Mouse (Mus musculus) heart, postnatal 0 days (tissue): ENCODE data around the gene Ppil1.

ENCODE experiments used
- CTCF ChIP-seq: IDR thresholded peaks from 2 replicates; pipeline ENCODE4 v1.5.1; 2016; ENCODE audit warnings: antibody characterized with exemption, control low read depth, low read depth
- EP300 ChIP-seq: IDR thresholded peaks from 2 replicates; pipeline ENCODE4 v1.6.1; 2016; ENCODE audit warnings: antibody characterized with exemption, low read depth

- TF ChIP-seq CTCF (no peak), EP300 (no peak)
Observed at GRCm38 (mm10) chr17:29300926-29301325, 36.9 kb upstream of the Ppil1 start.
